Mouse (Mus musculus) CD4-positive, CD25-positive, alpha-beta regulatory T cell, adult 2 months (primary cell): ENCODE measurements around the gene Mgme1.

ENCODE experiments used
- DNase-seq: peaks from one replicate; pipeline ENCODE4 v3.0.0-alpha.2; 2012; ENCODE audit warnings: low read depth, low spot score

The Mgme1 gene

GRCm38 (mm10) chr2:144264398-144265119 lies 5.9 kb upstream of the Mgme1 start:
- DNase-seq, result peak; percentile 22

GRCm38 (mm10) chr2:144265120-144265488 lies 5.4 kb upstream of the Mgme1 start:
- DNase-seq, result no peak

- DNase-seq, result no peak
Observed at GRCm38 (mm10) chr2:144265916-144266683, 4.4 kb upstream of the Mgme1 start.

DNA sequence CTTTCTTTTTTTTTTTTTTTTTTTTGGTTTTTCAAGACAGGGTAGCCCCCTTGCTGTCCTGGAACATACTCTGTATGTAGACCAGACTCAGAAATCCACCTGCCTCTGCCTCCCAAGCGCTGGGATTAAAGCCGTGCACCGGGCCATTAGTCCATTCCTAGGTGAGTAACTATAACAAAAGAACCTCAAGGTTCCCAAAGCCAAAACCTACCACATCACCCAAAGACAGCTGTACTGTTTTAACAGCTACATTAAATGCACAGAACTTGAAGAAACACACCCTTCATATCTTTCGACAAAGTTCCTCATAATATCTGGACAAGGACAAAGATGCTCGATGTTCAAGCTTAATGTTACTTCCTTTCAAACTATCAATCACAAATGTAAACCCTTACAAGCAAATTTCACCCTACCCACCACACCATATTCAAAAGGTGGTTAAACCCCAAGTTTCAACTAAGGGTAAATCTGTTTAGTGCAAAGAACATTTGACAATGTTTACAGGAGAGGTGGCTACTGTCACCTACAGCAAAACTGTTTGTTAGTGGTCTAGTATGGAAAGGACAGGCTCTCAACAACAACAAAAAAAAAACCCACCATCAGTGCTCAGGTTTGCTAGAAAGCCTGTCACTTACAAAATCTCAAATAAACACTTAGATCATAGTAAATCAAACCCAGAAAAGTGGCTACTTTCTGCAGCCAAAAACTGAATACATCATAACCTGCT lies 3.3 kb upstream of the Mgme1 start:
- DNase-seq, result no peak

GRCm38 (mm10) chr2:144267731-144268015 lies 2.8 kb upstream of the Mgme1 start:
- peak; percentile 74 for DNase-seq

DNA sequence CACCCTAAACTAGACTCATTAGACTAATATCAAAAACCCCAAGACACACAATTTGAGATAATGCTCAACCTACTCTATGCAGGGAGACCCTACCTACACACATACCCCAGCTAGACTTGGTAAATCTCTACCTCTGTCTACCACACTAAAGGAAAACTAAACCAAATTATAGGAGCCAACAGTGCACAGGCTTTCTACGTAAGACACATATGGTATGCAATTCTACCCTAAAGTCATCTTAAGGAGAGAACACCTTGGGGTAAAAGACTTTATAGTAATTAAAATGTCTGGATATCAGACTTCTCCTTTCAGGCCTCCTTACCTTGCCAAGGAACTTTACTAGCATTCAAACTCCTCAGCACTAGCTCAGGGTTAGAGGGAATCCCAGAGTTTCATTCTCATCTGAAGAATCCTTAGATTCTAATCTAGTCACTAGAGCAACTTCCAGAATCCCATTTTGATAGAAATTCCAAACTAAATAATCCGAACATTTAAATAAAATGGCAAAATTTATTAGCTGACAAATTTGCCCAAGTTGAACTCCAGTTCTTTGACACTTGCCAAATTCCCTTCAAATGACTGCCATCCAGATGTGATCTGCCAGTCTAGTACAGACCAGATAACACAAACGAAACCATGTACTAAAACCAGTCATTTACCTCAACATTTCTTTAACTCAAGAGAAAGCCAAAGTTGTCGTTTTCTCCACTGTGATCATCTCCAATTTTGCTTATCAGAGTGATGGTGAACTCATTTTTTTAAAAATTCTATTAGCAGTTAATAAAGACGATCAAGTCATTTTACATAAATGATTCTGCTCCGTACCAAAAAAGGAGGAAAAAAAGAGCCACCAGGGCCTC lies 1.8 kb upstream of the Mgme1 start:
- DNase-seq, result no peak

DNA sequence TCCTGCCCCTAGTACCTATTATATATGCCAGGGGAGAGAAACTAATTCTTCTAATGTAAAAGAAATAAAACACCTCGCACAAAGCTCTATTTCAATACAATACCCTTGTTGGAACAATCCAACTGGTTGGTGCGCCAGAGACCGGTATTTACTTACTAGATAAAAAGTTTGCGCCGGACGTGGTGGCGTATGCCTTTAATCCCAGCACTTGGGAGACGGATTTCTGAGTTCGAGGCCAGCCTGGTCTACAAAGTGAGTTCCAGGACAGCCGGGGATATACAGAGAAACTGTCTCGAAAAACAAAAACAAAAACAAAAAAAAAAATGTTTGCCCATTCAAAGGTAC lies 1.2 kb upstream of the Mgme1 start:
- DNase-seq, result peak; percentile 33

DNA sequence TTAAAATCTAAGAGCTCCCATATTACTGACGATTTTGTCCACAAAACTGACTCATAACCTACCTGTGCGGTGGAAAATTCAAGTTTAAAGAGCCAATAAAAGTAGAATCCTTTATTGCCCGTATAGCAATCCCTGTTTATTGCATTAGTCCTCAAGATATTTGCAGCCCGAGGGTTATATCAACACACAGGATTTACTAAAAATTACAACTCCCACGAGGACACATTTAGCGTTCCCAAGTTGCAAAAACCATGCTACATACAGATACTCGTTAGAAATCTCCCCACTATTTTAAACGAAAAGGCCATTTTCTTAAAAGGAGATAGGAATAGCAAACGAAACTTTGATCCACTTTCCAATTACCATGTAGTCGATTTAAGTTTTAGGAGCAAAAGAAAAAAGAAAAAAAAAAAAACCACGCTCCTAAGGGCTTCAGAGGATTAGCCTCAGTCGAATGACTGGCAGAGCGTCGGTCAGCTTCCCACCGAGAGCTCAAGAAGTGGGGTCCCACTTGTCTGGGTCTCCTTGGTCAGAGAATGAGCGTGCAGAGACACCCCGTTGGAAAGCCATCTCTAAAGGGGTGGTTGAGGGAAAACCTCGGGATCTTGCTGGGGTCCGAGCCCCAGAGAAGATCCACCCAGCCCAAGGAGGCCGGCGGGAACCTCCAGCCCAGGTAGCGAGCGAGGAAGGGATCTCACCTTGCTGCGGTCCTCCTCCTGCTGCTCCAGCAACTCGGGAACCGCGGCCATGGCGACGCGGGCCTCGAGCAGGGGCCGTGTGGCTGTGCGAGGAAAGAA lies 586 bp upstream of the Mgme1 start:
- DNase-seq, result no peak

DNA sequence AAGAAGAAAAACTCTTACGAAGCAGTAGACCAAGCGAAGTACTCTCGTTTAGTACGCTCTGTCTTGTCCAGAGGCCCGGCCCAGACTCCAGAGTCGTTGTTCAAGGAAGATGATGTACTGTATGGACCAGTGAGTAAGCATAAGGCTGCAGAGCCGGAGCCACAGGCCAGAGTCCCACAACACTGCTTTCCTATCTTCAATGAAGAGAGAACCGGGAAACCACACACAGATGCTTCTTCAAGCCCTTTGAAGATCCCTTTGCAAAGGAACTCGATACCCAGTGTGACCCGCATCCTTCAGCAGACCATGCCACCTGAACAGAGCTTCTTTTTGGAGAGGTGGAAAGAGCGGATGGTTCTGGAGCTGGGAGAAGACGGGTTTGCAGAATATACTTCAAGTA lies 1.6 kb downstream of the Mgme1 start:
- no peak for DNase-seq

DNA sequence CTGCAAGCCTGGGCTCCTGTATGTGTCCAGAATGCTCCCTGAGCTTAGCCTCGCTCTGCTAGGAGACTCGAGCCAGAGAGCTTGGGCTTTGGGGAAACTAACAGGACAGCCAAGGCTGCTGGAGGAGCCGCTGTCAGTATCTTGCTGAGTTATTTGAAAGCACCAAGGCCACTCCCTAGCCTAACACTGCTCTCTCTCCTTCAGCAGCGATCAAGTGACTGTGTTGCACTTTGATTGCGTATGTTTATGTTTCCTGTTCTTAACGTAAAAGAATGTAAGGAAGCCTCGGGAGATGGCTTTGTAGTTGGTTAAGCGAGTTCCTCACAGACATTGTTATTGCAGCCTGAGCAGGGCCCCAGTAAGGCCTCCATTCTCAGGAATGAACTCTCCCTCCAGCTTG lies 4.3 kb downstream of the Mgme1 start:
- no peak for DNase-seq

GRCm38 (mm10) chr2:144276885-144277284 lies 6.4 kb downstream of the Mgme1 start:
- DNase-seq, result no peak

DNA sequence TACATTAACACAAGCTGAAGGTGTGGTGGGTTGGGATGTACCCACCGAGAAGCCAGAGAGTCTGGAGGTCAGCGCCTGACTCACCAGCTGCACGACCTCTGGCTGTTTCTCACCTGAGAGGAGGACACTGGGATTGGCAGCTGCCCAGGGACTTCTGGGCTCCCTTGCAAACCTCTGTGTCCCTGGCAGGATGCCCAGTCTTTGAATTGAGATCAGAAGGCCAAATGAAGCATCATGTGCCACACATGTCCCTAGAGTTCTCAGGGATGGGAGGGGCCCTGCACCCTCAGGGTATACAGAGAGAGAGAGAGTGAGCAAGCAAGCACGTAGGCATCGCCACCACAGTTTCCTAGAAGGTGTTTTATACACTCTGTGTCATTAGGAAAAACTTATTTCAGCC lies 9.3 kb downstream of the Mgme1 start:
- no peak for DNase-seq

GRCm38 (mm10) chr2:144280568-144280967 lies 10.1 kb downstream of the Mgme1 start:
- DNase-seq, result no peak

GRCm38 (mm10) chr2:144281417-144281816 lies 11.0 kb downstream of the Mgme1 start:
- DNase-seq, result no peak

DNA sequence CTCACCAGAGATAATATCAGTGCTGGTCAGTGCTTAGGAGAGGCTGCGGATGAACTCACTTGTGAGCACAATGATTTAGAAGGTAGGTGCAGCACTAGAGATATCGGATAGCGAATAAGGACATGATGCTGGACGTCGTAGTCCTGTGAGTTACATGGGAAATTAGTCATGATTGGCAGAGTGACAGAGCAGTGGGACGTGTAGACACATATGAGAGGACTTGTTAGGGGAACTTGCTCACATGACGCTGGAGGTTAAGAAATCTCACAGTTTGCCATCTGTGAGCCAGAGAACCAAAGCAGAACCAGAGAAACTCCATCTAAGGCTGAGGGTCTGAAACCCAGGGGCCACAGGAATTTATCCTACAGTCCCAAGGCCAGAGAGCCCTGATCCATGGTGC lies 19.9 kb downstream of the Mgme1 start:
- no peak for DNase-seq

DNA sequence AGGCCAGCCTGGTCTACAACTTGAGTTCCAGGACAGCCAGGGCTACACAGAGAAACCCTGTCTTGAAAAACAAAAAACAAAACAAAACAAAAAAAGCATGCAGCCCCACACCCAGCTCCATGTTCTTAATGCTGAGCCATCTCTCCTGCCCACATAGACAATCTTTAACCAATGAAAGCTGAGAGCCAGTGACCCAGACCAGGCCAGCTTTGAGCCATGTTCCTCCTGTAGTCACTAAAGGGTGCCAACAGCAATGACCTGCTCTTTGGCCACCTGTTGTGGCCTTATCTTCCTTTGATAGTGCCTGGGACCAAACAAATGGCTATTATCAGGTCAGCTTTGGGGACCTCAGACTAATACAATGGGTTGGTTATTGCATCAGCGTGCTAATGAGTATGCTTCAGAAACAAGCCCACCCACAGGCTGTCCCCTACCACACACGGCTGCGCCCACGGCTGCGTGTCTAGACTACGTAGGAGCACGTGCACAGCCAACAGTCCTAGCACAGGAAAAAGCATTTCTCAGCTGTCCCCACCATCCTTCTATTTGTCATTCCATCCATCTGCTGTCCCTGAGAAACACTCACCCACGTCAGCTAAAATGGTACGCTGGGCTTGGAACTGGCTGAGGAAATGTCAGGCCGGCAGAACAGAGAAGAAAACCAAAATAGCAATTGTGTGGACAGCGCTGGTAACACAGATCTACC lies 21.3 kb downstream of the Mgme1 start:
- no peak for DNase-seq

- no peak for DNase-seq
Observed at GRCm38 (mm10) chr2:144295145-144295735, 24.8 kb downstream of the Mgme1 start.

DNA sequence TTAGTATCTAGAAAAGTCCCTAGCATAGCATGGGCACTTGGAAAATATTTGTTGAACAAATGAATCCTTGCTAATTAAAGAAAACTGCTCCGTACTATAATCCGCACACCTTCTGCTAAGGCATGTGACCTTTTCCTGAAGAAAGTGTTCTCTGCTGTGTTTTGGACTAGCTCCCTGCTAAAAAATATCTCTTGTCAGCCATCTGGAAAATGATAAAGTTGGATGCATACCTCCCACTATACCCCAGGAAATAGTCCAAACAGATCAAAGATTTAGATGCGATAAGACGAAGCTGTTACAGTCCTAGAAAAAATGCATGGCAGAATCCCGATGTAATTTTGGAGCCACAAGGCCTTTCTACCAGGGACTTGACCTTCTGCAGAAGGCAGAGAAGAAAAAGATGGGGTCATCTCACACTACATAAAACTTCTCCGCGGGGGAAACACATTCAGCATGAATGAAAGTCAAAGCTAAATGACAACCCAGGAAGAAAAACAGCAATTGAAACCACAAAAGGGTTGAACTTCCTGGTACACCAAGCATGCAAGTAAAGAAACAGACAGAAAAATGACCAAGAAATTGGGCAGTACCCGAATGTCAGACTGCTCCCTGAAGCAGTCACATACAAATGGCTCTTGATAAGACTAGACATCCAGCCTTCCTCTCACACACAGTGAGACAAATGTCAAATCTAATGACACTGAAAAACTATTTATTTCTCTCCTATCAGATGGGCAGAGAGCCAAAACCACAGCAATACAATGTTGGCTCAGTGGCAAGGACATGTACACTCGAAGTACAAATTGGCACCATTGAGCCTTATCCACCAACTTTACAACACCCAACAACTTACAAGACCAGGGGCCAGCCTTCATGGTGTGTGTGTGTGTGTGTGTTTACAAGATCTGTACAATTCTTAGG lies 29.5 kb downstream of the Mgme1 start:
- peak; percentile 57 for DNase-seq

- DNase-seq, result no peak
Observed at GRCm38 (mm10) chr2:144301101-144301500, 30.6 kb downstream of the Mgme1 start.
